Mouse (Mus musculus) adipocyte (in vitro differentiated cells): ENCODE measurements around the gene Sec24a.

Source experiments
- DNase-seq: peaks from one replicate; pipeline ENCODE4 v3.0.0-alpha.2; 2016; ENCODE audit warnings: low spot score

Gene Sec24a

DNA sequence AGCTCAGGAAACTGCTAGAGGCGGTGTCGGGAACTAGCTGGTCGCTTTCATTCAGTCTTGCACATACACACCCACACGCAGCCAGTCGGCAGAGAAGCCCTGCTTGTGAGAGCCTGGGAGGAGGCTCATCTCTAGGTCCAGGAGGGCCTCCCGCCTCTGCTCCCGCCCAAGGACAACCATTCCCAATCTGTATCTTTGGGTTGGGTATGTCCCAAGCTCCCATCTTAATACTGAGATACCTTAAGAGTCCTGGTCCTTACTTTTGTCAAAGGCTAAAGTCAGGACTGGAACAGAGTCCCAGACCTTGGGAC, 113.6 kb downstream of the Sec24a start:
- no peak for DNase-seq

DNA sequence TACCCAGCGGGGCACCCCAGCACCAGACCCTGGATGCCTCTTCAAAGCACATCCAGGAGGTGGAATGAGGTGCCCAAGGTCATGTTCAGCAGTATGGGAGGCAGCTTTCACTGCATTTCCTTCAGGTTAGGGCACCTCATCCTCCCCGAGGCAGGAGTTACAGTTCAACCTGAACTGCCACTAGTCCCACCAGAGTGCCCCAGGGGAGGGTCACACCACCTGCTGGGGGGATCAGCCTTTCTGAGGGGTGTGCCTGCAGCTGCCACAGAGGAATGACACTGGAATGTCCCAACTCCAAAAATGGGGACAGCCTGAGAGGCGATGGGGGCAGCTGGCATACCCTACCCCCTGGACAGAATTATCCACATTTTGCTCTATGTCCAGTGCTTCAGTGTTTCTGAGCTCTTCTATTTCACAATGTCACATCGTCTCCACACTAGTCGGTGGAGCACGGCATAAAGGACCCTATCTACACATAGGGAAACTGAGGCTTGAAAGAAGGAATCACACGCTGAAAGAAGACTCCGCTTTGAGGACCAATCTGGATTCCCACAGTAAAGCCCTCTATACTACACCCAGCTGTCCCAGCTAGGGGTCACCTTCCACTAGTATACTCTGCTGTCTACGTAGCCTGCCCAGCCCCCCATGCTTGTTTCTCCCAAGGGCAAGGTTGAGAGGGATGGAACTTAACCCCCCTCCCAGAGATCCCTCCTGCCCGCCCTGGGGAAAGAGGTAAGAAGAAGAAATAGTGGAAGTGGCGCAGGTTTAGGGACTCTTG, 114.1 kb downstream of the Sec24a start:
- DNase-seq = no peak

DNA sequence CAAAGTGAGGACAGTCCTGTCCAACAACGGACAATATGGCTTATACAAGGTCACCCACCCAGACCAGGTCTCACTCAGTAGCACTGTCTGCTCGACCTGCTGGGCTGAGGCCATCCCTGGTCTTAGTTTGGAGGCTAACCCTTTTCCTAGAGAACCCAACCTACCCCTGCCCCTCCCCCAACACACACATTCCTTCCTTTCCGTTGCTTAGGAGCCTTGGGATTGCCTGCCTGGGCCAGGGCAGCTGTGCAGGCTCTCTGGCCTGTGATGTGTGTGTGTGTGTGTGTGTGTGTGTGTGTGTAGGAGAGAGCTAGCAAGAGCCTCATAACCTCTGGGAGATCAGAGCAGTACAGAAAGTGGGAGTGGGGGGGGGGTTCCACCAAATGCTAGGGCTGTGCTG, 114.9 kb downstream of the Sec24a start:
- DNase-seq = peak; percentile 31

DNA sequence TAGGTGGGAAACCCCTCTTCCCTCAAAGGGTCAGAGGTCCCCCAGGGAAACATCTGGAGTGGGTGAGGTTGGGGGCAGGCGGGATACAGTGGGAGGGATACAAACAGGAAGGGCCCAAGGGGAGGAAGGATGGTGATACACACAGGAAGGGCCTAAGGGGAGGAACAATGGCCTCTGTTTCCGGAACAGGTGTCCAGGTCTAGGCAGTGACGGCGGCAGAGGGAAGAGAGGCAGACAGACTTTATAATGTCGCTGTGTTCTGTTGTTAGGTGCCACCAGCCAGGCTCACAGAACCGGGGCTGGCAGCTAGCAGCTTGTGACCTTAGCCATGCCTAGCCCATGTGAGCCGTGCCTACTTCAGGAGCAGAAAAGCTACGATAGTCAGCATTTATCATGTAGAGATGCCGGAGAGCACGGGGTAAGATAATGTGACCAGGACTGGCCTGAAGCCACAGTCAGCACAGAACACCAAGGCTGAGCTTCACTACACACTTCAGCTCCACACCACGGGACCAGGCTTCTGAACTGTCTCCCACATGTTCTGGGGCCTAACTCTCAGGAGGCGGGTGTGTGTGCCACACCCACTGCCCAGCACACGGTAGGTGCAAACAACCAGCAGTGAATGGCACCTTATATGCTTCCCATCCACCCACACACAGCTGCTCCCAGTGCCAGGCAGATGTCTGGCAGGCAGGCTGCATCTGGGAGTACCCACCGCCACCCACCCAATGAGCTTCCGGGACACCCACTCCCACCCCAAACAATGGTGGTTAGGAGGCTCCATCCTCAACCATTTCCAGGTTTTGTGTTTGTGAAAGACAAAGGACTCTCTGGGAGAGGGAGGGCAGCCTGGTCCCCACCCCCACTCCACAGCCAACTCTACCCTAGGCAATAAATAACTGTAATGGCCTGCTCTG, 116.4 kb downstream of the Sec24a start:
- DNase-seq = no peak

DNA sequence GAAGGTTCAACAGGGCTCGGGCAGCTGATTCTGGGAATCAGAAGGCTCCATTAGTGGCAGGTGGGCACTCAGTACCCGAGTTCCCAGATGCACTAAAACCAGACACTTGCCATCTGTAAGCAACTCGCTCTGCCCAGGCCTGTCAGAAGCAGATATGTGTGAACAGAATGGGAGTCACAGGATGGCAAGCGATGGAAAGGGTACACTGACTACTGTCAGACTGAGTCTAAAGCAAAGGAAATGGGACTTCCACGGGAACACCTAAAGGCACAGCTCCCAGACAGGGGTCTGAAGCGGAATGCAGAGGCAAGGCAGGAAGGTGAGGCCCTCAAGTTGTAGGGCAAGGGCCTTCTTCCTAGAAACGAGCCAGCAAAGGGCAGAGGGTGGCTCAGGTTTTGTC, 117.2 kb downstream of the Sec24a start:
- DNase-seq = no peak

DNA sequence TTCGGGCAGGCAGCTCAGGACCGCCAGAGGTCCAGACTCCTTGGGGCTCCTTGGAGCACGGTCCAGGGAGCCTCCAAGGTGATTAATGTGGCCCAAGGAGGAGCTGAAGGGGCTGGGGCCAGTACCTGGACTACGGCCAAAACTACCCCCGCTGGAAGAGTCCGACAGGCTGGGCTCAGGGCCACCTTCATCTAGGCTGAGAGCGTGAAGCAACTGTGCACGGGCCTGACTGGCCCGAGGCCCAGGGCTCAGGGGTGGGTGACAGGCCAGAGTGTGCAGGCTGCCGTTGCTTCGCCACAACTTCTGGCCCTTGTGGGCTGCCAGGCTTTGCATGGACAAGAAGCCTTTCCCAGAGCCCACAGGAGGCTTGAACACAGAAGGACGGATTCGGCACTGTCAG, 118.1 kb downstream of the Sec24a start:
- DNase-seq = no peak

DNA sequence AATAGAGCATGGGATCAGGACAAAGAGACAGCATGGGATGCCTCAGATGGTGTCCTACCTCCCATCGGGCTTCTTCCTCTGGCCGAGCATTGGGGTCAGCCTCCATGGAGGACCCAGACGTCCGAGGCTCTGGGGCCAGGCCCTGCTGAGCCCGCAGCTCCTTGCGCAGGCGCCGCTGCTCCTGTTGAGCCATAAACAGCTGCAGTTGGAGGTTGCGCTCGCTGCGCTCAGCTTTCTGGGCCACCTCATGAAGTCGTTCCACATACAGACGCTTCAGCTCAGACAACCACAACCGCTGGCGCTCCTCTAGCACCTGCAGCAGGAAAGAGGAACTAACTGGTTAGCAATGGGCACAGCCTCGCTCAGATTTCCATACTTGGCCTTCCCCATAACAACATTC, 119.2 kb downstream of the Sec24a start:
- no peak for DNase-seq

DNA sequence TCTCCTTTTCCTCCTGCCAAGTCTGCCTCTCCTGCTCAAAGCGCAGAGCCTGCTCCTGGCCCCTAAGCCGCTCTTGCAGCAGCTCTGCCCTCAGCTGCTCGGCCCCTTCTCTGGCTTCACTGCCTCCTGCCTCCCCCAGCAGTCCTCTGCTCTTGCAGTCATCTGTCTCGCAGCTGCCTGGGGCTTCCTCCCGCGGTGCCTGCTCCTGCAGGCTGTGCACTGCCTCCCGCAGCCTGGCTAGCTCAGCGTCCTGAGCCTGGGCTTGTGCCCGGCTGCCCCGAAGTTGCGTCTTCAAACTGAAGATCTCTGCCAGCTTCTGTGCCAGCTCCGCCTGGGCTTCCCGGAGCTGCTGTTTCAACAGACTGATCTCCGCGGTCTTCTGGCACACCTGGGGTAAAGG, 119.7 kb downstream of the Sec24a start:
- DNase-seq = no peak

DNA sequence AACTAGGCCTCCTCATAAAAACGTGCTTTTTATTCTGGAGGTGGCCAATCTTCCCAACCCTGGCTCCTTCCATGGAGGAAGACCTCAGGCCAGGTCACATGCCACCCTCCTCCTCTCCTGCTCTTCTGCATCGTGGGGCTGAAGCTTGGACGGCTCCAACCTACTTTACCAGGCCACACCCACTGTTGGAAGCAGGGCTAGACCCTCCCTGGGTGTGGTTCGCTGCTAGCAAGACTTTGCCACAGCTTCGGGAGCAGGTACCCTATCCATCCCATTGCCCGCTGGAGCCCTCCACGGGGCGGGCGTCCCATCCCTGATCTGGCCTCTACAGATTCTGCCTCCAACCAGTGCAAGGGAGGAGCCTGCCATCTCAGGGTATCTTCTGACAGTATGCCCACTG, 120.2 kb downstream of the Sec24a start:
- no peak for DNase-seq
